Mouse (Mus musculus): Measurements from ENCODE around the gene Sema4d. TPM values are rescaled to one million over a fixed set of nuclear protein-coding genes. Genes with fewer than 3 reads are reported as not detected.

Sema4d gene
- polyA plus RNA-seq, 1 experiment from 2014 or later, result 7.1 TPM

- H3K4me2 ChIP-seq (replicated peaks), result no peak overlapping the region
- H3K9ac ChIP-seq, result no peak overlapping the region
- H3K27me3 ChIP-seq, result no peaks in the 10 kb centered on the region
- no peak overlapping the region for H3K27ac ChIP-seq
- 54% methylated on average over 10 of the region's 10 CpGs for WGBS
- H3K36me3 ChIP-seq, result no peaks in the 10 kb centered on the region
- no peaks in the 10 kb centered on the region for H3K9me3 ChIP-seq
- H3K4me3 ChIP-seq, result no peak overlapping the region
- H3K4me1 ChIP-seq, result no peaks in the 10 kb centered on the region
- ATAC-seq (ENCODE audit: insufficient number of reproducible peaks, insufficient read depth, low FRiP score, low TSS enrichment), result no peak
Measured at GRCm38 (mm10) chr13:51813621-51814615, 20.4 kb upstream of the Sema4d start.

DNA sequence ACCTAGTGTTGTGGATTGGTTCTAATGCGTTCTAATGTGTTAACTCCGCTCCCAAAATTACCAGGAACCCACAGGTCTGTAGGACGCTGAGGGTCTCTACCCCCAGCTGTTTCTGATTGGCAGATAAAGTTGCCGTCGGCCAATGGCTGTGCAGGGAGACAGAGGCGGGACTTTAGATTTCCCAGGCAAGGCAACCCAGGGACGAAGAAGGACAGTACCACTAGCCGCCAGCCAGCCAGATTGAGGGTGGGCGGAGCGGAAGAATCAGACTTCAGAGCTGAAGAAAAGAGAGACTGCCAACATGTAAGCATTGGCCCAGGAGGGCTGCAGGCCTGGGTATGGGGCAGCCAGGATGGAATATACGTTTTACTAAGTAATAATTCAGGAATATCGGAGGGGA, 14.6 kb upstream of the Sema4d start:
- Histone ChIP-seq H3K4me1 (peaks cover 7% of the 10 kb centered on the region; the same call in 1 of the 2 replicates), H3K4me2 (replicated peaks) (no peak overlapping the region), H3K9me3 (no peaks in the 10 kb centered on the region), H3K9ac (no peak overlapping the region), H3K36me3 (no peaks in the 10 kb centered on the region), H3K4me3 (no peak overlapping the region), H3K27ac (no peak overlapping the region), H3K27me3 (no peaks in the 10 kb centered on the region)
- 28% methylated on average over 12 of the region's 12 CpGs for WGBS
- 0 out of 2 replicates have a peak, but pooled peaks have one; percentile 24 for ATAC-seq (ENCODE audit: insufficient number of reproducible peaks, insufficient read depth, low FRiP score, low TSS enrichment)

DNA sequence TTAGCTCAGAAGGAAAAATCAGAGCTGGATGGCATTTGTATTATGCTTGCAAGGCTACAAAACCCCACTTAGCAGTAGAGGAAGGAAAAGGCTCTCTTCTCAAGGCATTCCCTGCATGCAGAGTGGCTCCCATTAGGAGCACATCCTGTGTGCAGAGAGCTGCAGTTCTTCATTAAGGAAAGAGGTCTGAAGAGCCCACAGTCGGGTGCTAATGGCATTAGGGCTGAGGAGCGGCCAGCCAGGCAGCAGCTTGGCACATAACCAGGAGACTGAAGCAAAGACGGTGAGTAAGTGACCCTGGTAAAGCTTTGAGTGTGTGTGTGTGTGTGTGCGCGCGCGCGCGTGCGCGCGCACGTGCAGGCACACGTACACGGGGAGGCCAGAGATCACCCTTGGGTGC, 12.7 kb upstream of the Sema4d start:
- no peaks in the 10 kb centered on the region for H3K27me3 ChIP-seq
- no peak overlapping the region for H3K27ac ChIP-seq
- no peaks in the 10 kb centered on the region for H3K9me3 ChIP-seq
- H3K4me1 ChIP-seq, result peaks cover 7% of the 10 kb centered on the region; the same call in 1 of the 2 replicates
- no peak for ATAC-seq (ENCODE audit: insufficient number of reproducible peaks, insufficient read depth, low FRiP score, low TSS enrichment)
- no peak overlapping the region for H3K9ac ChIP-seq
- H3K36me3 ChIP-seq, result no peaks in the 10 kb centered on the region
- H3K4me3 ChIP-seq, result no peak overlapping the region
- no peak overlapping the region for H3K4me2 ChIP-seq (replicated peaks)
- WGBS, result 87% methylated on average over 15 of the region's 15 CpGs

DNA sequence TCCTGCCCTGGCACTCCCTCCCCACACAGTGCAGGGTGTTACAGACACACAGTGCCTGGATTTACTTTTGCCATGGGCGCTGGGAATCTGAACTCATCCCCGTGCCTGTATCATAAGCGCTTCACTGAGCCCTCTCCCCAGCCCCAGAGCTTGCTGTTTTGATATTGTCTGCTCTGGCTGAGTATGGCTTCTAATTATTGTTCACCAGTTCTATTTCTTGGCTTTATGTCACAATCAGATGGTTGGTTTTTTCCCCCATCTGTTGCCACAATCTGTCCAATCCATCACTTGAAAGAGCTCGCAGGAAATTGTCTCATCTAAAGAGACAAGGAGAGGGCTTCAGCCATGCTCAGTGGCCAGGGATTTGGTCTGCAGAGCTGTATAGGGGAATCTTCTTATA, 12.1 kb upstream of the Sema4d start:
- Histone ChIP-seq H3K36me3 (no peaks in the 10 kb centered on the region), H3K4me3 (no peak overlapping the region), H3K4me1 (peaks cover 7% of the 10 kb centered on the region; the same call in 1 of the 2 replicates), H3K27me3 (no peaks in the 10 kb centered on the region), H3K27ac (no peak overlapping the region), H3K9ac (no peak overlapping the region), H3K9me3 (no peaks in the 10 kb centered on the region), H3K4me2 (replicated peaks) (no peak overlapping the region)
- no peak for ATAC-seq (ENCODE audit: insufficient number of reproducible peaks, insufficient read depth, low FRiP score, low TSS enrichment)
- 72% methylated on average over 4 of the region's 4 CpGs for WGBS

DNA sequence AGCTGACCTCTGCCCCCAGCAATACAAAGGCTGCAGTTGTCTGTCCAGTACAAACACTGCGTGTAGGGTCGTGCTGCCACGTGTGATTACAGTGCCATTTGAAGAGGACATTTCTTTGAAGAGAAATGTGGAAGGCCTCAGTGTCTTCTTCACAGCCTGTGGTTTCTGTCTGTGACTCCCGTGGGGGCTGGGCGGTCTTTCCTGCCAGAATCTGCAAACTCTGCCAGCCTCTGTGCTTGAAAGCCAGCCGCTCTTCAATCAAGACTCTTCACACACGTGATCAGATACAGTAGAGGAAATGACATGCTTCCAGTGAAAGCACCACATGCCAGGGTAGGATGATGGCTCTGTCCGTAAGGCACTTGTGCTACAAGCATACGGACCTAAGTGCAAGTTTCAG, 7.4 kb upstream of the Sema4d start:
- Histone ChIP-seq H3K27me3 (no peaks in the 10 kb centered on the region), H3K9me3 (no peaks in the 10 kb centered on the region), H3K9ac (no peak overlapping the region), H3K4me3 (no peak overlapping the region), H3K36me3 (no peaks in the 10 kb centered on the region), H3K4me2 (replicated peaks) (no peak overlapping the region), H3K27ac (no peak overlapping the region), H3K4me1 (no peaks in the 10 kb centered on the region)
- ATAC-seq (ENCODE audit: insufficient number of reproducible peaks, insufficient read depth, low FRiP score, low TSS enrichment), result no peak
- WGBS, result 47% methylated on average over 9 of the region's 9 CpGs

GRCm38 (mm10) chr13:51799735-51800522, 6.4 kb upstream of the Sema4d start:
- no peaks in the 10 kb centered on the region for H3K27me3 ChIP-seq
- H3K9me3 ChIP-seq, result no peaks in the 10 kb centered on the region
- no peaks in the 10 kb centered on the region for H3K4me1 ChIP-seq
- H3K27ac ChIP-seq, result no peak overlapping the region
- WGBS, result 81% methylated on average over 16 of the region's 16 CpGs
- no peak overlapping the region for H3K9ac ChIP-seq
- H3K36me3 ChIP-seq, result no peaks in the 10 kb centered on the region
- H3K4me3 ChIP-seq, result no peak overlapping the region
- no peak overlapping the region for H3K4me2 ChIP-seq (replicated peaks)
- no peak for ATAC-seq (ENCODE audit: insufficient number of reproducible peaks, insufficient read depth, low FRiP score, low TSS enrichment)

DNA sequence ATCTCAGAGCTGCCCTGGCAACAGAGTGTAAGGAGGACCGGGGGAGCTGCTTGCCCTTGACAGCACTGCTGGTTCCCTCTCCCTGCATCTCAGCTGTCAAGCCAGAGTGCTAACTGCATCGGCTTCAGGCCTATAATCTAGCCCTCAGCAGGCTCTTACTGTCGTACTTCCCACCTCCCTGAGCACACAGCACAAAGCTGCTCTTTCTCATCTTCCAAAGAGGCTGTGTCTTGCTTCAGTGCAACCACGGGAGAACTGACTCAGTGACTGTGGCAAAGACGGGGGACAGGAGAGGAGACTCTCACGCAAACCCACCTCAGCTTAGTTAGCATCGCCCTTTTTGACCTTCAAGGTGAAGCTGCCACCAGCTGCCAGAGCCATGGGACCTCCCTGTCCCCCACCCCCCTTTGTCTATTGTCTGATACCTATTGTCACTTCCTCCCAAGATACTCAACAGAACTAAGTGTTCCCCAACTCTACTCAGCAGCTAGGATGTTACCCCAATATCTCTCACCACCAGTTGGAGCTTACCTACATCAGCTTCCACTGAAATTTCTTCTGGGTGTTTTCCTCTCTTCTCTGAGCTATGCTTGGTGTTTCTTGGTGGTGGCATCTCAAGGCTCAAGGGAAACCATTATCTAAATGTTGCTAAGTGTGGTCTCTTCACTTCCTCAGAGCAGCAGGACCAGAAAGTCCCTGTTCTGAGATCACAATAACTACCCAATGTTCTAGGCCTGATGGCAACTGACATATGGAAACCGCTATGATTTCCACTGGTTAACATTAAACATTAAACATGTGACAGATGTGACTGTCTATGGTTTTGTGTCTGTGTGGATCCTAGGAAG, 4.6 kb upstream of the Sema4d start:
- WGBS, result 51% methylated on average over 8 of the region's 8 CpGs
- no peaks in the 10 kb centered on the region for H3K36me3 ChIP-seq
- no peaks in the 10 kb centered on the region for H3K27me3 ChIP-seq
- H3K9ac ChIP-seq, result no peak overlapping the region
- no peak for ATAC-seq (ENCODE audit: insufficient number of reproducible peaks, insufficient read depth, low FRiP score, low TSS enrichment)
- H3K9me3 ChIP-seq, result no peaks in the 10 kb centered on the region
- H3K4me1 ChIP-seq, result no peaks in the 10 kb centered on the region
- H3K27ac ChIP-seq, result no peak overlapping the region
- H3K4me2 ChIP-seq (replicated peaks), result no peak overlapping the region
- no peak overlapping the region for H3K4me3 ChIP-seq

- H3K4me3 ChIP-seq, result peak overlapping the region; percentile 81
- WGBS, result 32% methylated on average over 6 of the region's 7 CpGs
- peak overlapping the region; percentile 94 for H3K4me2 ChIP-seq (replicated peaks)
- H3K36me3 ChIP-seq, result no peaks in the 10 kb centered on the region
- no peak for ATAC-seq (ENCODE audit: insufficient number of reproducible peaks, insufficient read depth, low FRiP score, low TSS enrichment)
- H3K27ac ChIP-seq, result no peak overlapping the region
- no peak overlapping the region for H3K9ac ChIP-seq
- H3K27me3 ChIP-seq, result peaks cover 16% of the 10 kb centered on the region
- peaks cover 19% of the 10 kb centered on the region for H3K4me1 ChIP-seq
- H3K9me3 ChIP-seq, result no peaks in the 10 kb centered on the region
Measured at GRCm38 (mm10) chr13:51793948-51794347, 401 bp upstream of the Sema4d start.

- Histone ChIP-seq H3K4me1 (peaks cover 19% of the 10 kb centered on the region), H3K36me3 (no peaks in the 10 kb centered on the region), H3K27ac (peak overlapping the region; percentile 23; the same call in 1 of the 2 replicates), H3K4me3 (peak overlapping the region; percentile 81), H3K4me2 (replicated peaks) (peak overlapping the region; percentile 94), H3K27me3 (peaks cover 16% of the 10 kb centered on the region), H3K9ac (peak overlapping the region; percentile 69), H3K9me3 (no peaks in the 10 kb centered on the region)
- 0 out of 2 replicates have a peak, but pooled peaks have one; percentile 3 for ATAC-seq (ENCODE audit: insufficient number of reproducible peaks, insufficient read depth, low FRiP score, low TSS enrichment)
- 2% methylated on average over 43 of the region's 43 CpGs for WGBS
Measured at GRCm38 (mm10) chr13:51792729-51793424, 670 bp downstream of the Sema4d start.

- peak overlapping the region; percentile 94 for H3K4me2 ChIP-seq (replicated peaks)
- H3K36me3 ChIP-seq, result no peaks in the 10 kb centered on the region
- H3K4me3 ChIP-seq, result peak overlapping the region; percentile 81
- H3K27me3 ChIP-seq, result peaks cover 16% of the 10 kb centered on the region
- WGBS, result 25% methylated on average over 11 of the region's 11 CpGs
- H3K27ac ChIP-seq, result no peak overlapping the region
- H3K4me1 ChIP-seq, result peaks cover 19% of the 10 kb centered on the region
- H3K9ac ChIP-seq, result no peak overlapping the region
- ATAC-seq (ENCODE audit: insufficient number of reproducible peaks, insufficient read depth, low FRiP score, low TSS enrichment), result no peak
- H3K9me3 ChIP-seq, result no peaks in the 10 kb centered on the region
Measured at GRCm38 (mm10) chr13:51792135-51792573, 1.4 kb downstream of the Sema4d start.

All from embryonic facial prominence, embryonic 12.5 days (tissue).